Mouse (Mus musculus): ENCODE measurements around the gene Tm6sf2.

DNA sequence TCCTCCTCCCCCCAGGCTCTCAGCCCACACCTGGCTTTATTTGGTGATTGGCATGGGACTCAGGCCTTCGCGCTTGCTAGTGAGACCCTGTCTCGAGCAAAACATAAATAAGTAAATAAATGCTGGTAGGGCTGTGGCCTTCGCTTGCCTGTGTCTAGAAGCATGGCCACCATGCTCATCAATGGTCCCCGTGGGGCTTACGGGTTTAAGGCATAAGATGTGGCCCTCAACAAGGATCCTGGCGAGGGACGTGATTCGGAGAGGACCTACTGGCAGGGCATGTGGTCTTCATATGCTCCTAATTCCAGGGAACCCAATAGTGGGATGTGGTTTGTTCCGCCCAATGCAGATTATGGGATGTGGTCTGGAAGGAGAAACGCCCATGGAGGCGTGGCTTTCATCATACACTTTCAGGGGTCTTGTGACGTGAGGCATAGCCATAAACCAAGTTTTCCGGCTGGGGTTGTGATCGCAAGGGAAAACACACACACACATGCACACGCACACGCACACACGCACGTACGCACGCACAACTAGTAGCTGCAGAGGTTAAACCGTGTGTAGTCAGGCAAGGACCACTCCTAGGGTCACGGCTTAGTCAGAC lies 38.6 kb downstream of the Tm6sf2 start:
- TF ChIP-seq POLR2A (IDR thresholded peaks at IDR 0.05; ENCODE audit: low read depth, low read length) (no peak), CTCF (IDR thresholded peaks at IDR 0.05; ENCODE audit: extremely low read depth, insufficient read length, insufficient replicate concordance, low read depth, low read length) (no peak)
